Mouse (Mus musculus): ENCODE measurements around the gene Rnf181.

Rnf181 gene

DNA sequence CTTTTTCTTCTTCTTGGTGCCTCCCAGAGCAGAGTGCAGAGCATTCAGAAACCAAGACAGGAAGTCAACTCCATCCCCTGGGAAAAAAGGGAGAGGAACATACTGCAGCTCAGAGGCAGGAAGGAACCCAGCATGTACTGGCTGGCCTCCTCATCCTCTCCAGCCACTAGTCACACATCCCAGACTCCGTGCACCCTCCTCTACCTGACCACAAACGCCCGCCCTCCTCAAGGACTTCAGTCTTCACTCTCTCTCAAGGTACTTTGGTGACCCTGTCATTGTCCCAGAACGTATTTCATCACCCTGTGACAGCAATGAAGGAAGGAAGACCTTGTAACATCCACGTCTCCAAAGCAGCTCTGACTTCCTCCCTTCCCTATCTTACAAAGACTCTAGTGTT is 33.6 kb downstream of the Rnf181 start:
- CTCF ChIA-PET = no interaction called here

DNA sequence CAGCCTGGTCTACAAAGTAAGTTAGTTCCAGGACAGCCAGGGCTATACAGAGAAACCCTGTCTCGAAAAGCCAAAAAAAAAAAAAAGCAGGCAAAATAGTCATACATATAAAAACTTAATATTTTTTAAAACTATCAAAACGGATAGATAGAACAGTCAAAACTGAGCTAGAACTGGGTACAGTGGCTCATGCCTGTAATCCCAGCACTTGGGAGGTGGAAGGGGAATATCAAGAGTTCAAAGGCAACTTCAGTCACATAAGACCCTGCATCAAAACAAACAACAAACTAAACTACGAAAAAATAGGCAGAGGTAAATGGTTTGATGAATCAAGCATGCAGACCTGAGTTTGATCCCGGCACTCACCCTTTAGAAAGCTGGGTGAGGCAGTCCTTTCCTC is 36.6 kb downstream of the Rnf181 start:
- CTCF ChIA-PET = no interaction called here

DNA sequence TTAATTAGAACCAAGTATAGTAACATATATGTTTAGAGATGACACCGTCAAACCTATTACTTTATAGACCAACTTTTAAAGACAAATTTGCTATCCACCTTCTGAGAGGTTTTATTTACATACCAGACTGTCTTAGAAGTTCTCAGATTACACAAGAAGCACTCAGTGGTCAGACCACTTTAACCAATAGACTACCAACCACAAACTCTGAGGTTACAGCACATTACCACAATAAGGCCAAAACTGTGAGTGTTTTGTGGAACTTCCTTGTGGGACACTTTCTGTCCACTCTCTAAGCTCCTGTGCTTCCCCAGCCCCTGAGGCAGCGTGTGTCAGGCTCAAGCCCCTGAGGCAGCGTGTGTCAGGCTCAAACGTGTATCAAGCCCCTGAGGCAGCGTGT is 37.7 kb downstream of the Rnf181 start:
- CTCF ChIA-PET = interaction anchor here (0.8 kb wide), 1 partner anchor 18 kb away, joined by 3 read pairs; no protein-coding TSS in a partner anchor

DNA sequence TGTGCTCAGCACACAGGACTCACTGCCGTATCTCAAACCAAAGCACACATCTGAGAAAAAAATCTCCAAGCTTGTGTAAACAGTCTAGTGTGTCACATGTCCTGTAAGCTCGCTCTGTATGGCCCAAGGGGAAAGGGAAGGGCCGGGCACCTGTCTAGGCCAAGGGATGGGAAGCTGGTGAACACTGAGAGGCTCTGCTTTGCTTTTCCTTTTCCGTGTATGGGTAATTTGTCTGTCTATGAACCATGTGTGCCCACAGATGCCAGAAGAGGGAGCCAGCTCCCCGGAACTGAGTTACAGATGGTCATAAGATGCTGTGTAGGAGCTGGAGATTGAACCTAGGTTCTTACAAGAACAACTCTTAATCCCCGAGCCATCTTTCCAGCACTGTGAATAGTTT is 40.5 kb downstream of the Rnf181 start:
- CTCF ChIA-PET = no interaction called here

DNA sequence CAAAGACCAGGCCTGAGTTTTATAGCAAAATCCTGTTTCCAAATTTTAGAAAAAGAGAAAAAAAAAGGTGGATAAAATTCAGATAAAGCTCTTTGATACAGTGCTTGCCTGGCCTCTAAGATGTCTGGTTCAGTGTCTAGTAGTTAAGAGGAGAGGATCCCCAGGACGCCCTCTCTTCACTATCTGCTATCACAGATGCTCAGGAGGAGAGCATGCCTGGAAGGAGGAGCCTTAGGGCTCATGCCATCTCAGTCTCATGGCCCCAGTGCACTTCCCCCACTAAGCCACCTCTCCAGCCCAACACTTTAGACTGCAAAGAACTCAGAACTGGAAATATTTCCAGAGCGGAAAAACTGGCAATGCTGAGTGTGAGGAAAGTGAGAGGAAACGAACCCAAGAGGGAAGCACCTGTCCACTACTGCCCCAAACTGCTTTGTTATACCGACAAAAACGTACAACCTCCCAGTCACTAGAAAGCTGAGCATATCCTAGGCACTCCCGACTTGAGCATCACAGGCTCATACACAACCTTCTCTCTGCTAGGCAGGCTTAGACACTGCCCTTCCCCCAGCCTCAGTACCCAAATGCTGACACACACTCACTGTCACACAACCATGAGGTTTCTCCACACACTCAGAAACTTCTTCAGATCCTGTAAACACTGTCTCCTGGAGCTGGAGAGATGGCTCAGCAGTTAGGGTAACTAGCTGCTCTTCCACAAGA is 42.8 kb downstream of the Rnf181 start:
- CTCF ChIA-PET = no interaction called here

DNA sequence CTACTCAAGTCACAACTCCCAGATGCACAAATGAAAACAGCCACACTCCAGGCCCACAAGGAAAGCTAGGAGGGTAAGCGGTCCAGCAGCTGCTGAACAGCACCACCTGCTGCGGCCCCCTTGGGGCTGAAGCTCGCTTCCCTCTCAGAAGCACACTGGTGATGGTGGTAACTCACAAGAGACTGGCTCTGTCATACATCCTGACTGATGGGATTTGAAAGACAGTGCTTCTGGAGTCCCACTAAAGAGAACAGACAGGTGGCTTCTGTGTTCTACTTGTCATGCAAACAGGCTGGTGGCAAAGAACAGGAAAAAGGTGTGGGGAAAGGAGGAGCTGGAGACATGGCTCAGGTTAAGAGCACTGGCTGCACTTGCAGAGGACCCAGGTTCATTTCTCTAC is 43.8 kb downstream of the Rnf181 start:
- CTCF ChIA-PET = no interaction called here

DNA sequence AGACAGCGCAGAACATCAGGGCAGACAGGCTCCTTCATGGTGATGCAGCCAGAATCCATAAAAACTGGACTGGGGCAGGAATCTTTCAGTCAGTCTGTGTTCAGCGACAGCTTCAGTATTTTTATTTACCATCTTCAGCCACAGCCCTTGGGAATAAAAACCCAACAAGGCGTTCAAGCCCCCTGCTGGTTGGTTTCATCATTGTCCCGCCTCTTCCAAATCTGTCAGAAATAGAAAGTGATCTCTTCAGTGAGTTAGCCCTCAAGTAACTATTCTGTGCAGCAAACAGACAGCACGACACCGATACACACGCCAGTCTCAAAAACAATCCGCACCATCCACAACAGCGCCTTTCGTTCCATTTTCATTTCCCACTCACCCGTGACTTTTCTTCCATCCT is 47.7 kb downstream of the Rnf181 start:
- CTCF ChIA-PET = no interaction called here

DNA sequence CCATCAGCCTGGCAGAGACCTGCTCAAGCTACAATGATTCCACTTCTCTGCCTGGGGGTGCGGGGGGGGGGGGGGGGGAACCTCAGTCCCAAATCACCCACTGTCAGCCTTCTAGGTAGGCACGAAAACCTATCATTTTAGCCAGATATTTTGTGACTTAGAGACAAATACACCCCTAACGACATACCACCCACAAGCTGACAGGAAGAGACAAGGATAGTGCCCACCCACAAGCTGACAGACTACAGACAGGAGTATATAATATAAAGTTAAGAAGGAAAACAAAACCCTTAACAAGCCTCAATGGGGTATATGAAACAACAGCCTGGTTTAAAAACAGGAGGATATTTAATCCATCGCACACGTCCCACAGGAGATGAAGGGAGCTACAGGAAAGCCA is 48.3 kb downstream of the Rnf181 start:
- CTCF ChIA-PET = interaction anchor here (0.6 kb wide), 1 partner anchor 133 kb away, joined by 3 read pairs; no protein-coding TSS in a partner anchor

DNA sequence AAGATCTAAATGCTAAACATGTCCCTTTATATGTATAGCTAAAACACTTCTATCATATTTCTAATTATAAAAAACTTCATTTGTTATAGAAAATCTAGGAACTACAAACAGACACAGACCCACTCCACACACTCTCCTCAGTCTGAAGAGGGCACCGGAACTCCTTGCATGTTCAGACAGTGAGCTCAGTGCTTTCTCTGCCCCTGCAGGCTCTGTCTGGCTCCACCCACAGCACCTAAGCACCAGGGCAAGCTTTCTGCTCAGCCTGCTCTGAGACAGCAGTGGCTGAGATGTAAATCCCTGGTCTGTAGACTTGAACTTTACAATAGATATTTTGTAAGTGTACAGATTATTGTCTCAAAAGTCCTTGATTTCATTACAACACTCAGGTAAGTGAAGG is 50.7 kb downstream of the Rnf181 start:
- CTCF ChIA-PET = no interaction called here

DNA sequence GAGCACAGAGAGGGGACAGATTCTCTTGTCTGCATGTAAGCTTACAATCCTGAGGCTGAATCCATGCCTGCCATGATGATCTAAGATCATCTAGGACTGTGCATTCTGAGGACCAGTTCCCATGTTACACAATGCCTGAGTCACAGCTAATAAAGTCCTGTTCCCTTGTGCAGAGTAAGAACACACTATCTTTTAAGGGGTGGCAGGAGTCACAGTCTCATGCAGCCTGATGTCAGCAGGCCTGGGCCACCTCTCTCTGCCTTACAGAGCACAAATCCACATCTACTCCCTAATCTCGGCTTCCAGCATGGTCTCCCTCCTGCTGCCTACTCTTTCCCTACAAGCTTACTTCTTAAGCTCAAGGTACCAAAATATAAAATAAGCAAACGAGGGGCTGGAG is 51.4 kb downstream of the Rnf181 start:
- CTCF ChIA-PET = interaction anchor here (0.6 kb wide), 1 partner anchor 32 kb away, joined by 3 read pairs; the partner anchor contains the start of gene 0610030E20Rik

DNA sequence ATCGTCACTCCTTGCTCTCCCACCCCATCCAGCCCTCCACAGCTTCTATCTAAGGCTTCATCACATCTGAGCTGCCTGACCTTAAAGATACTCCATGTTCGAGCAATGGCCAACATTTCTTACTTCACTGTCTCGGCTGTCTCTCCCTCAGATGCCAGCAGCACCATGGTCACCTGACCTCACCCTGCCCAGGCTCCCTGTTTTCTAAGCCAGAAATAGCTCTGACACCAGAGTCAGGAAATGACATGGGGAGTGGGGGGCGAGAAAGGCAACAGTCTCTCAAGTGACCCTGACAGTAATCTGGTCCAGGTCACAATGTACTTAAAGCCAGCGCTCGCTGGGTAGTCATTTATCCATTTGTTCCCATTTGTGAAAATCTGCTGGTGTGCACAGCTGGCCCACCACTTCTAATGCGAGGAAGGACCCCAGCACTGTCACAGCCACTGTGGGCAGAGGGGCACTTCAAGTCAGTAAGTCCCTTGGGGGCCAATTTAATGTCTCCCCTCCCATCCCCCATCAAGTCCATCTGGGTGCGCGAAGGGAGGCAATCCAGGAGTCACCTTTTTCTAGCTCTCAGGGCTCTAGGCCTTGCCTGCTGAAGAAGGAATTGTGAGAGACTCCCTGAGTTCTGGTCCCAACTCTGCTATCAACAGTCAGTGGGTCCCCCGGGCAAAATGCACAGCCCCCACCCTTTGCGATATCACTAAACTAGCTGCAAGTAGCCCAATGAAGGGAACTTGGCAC is 53.5 kb downstream of the Rnf181 start:
- CTCF ChIA-PET = no interaction called here

DNA sequence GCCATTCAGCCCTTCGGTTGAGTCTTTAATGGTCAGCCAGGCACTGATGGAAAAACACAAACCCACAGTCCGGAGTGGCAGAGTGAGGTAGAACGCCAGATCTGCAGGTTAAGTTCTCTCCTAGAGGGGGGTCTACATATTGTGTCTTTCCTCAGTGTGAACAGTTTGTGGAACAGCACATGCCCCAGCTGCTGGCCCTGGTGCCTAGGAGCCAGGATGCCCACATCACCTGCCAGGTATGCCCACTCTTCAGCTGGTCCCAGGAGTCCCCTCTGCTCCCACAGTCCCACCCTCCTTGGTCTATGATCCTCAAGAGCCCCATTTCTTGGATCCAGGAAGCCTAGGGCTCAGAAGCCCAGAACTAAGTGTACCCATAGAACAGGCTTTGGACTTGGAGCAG is 54.6 kb downstream of the Rnf181 start:
- CTCF ChIA-PET = no interaction called here
